Mouse (Mus musculus): ENCODE data around the gene Lmf1.

The Lmf1 gene

DNA sequence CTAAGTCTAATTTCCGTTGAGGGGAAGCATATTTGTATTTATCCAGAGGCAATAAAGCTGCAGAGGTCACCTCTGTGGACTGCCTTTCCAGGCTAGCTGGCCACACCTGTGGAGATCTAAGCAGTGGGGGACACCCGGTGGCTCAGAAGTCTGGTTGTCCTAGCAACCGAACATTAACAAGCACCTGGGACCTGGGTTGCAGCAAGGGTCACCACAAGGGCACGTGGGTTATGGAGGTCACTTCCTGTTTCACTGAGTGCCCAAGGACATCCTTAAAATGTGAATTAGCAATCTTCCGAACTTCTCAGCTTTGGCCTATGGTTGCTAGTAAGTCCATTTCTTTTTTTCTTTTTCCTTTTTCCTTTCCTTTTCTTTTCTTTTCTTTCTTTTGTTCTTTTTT lies 25.3 kb downstream of the Lmf1 start:
- no peak for DNase-seq (ENCODE audit: low spot score)

- DNase-seq (ENCODE audit: low spot score), result no peak
Observed at GRCm38 (mm10) chr17:25608137-25608785, 29.4 kb downstream of the Lmf1 start.

DNA sequence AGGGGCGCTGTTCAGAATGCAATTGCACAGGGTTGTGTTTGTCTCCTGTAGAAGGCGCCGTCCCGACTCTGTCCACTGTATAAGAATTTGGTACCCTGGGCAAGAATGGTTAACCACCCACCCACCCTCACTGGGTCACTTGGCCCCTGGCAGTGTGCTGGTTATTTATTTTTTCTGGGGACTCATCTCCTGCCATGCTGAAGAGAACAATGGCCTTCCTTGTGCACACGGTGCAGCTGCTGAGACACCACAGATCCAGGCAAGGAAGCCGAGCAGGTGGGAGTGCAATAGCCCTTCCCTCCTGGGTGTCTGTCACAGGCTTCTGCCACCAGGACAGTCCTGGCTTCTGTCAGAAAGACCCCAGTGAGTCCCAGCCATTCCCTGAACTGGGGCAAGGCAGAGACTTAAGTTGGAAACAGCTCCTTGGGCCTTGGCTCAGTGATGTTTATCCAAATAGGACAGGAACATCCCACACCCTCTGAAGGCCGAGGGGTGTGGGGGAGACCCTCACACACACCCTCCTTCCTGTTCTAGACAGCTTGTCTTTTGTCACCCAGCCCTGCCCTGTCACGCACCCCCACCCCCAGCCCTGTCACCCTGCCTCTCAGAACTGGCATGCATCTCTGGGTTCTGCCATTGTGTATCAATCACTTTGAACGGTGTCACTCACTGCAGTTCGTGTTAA lies 30.1 kb downstream of the Lmf1 start:
- no peak for DNase-seq (ENCODE audit: low spot score)

DNA sequence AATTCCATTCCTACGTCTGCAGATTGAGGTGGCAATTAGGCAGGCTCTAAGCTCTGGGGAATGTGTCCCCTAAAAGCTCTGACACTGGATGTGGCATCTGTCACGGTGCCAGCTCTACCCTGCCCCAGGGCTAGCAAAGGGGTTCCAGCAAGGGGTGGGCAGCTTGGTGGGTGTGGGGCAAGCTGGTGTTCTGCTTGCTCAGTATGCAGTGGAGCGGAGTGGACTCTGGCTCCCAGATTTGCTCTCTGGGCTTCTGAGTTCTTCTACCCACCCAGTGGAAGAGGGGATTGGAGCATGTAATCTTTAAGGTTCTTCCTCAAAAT lies 30.6 kb downstream of the Lmf1 start:
- no peak for DNase-seq (ENCODE audit: low spot score)

GRCm38 (mm10) chr17:25610151-25610550 lies 31.3 kb downstream of the Lmf1 start:
- no peak for DNase-seq (ENCODE audit: low spot score)

- no peak for DNase-seq (ENCODE audit: low spot score)
Observed at GRCm38 (mm10) chr17:25612537-25612936, 33.7 kb downstream of the Lmf1 start.

GRCm38 (mm10) chr17:25613323-25613722 lies 34.4 kb downstream of the Lmf1 start:
- DNase-seq (ENCODE audit: low spot score), result no peak

DNA sequence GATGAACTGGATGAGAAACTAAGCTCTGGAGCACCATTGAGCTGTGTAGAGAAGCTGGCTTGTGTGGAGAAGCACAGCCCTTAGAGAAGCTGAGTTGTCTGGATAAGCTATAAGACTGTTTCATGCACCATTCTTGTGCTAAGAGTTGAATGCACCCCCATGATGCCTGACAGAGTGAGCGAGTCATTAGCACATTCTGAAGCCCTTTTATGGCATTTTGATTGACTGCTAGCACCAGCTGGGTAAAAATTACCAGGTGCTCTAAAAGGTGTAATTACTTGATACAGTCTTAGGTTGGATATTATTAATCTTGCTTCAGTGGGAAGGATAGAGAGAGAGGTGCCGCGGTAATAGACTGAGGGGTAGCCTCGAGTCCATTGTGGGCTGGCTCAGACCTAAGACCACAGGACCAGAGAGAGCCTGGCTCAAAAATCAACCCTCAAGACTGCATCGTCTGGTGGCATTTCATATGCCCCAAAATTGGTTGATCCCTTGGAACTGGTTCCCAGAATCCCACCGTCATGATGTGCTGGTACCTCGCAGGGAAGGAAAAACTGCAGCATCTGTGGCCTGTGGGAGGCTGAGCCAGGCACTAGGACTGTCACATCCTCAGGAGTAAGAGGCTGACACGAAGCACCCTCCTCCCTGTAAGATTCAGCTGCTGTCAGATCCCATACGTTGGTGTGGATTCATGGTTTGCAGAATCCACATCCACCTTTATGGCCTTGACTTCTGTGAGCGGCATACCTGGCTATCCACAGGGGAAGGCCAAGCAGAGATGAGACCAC lies 36.0 kb downstream of the Lmf1 start:
- DNase-seq (ENCODE audit: low spot score), result no peak

DNA sequence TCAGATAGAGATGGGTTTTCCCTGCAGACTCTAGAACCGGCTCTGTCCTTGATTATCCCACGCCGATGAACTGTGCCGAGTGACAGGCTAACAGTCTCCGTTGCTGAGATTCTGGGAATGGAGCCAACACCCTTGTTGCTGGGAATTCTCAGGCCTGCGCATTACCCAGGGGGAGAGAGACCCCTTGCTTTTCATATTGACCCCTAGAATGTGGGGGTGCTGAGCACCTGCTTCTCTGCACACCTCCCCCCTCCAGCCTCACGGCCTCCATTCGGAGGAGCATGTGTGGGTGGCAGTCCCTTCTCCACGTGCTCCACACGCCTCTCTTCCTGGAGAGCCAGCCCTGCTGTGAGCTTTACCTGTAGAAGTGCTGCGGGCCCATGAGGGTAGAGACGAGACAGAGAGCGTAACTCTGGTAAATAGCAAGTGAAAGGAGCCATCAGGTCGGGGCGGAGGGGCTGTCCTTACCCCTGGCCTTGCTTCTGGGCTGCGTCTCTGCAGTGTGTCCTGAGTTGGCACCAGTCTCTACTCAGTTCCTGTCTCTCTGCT lies 39.7 kb downstream of the Lmf1 start:
- DNase-seq (ENCODE audit: low spot score), result no peak

GRCm38 (mm10) chr17:25623441-25623840 lies 44.6 kb downstream of the Lmf1 start:
- no peak for DNase-seq (ENCODE audit: low spot score)

- no peak for DNase-seq (ENCODE audit: low spot score)
Observed at GRCm38 (mm10) chr17:25623935-25624334, 45.0 kb downstream of the Lmf1 start.

DNA sequence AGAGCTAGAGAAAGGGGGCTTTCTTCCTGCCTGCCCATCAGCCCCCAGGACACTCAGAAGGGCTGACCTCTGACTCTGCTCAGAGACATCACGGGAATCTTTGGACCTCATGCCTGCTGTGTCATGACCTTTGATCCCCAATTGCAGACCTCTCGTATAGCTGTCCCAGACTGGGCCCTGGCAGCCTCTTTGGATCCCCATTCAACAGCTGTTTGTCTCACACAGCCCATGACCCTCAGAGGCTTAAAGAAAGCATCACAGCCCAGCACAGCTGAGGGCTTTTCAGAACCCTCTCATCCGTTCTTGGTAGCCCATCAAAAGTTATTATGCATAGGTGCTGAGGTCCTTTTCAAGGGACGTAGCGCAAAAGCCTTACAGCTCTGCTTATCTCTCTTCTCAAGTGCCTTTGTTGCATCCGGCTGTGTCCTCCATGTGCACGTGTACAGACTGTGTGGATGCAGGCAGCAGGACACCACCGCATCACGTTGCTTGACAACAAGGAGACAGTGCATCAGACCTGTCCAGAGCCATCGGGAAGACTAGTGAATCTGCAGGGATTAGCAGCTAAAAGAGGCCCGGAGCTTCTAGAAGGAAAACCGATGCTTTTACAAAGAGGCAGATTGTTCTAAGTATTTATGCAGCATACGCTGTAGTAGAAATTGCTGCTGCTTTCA lies 45.7 kb downstream of the Lmf1 start:
- DNase-seq (ENCODE audit: low spot score), result no peak

- DNase-seq (ENCODE audit: low spot score), result no peak
Observed at GRCm38 (mm10) chr17:25625282-25625681, 46.4 kb downstream of the Lmf1 start.

GRCm38 (mm10) chr17:25626196-25627043 lies 47.5 kb downstream of the Lmf1 start:
- DNase-seq (ENCODE audit: low spot score), result no peak

DNA sequence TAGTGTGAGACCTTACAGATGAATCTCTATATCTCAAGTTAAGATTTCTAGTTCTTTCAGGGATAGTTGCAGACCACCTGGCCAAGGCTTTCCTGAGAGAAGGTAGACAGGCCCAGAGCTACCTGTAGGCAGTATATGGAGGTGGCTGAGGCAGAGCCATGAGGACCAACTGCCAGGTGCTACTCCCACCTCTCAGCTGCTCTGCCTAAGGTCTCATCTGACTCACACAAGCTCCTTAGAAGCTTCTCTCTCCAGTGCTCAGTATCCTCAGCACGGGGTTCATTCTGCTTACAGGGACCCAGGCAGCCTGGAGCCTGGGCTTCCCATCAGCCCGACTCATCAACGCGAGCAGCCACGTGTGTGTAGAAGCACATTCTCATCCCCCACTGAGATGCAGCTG lies 51.4 kb downstream of the Lmf1 start:
- no peak for DNase-seq (ENCODE audit: low spot score)

DNA sequence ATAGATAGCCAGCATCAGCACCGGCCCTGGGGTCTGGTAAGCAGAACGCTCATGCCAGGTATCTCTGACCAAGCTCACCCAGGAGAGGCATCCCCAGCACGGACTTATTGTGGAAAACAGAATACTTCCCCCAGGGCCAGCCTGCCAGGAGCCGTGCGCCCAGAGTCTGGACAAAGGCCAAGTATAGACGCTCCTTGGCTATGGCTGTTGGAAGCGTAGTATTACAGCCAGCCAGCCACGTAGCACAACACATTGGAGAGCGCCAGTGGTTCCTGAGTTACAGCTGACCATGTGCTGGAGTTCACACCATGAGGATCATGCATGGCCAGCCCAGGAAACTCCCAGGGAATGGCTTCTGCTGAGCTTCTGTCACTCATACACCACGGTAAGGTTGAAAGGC lies 55.2 kb downstream of the Lmf1 start:
- no peak for DNase-seq (ENCODE audit: low spot score)

GRCm38 (mm10) chr17:25635387-25635786 lies 56.5 kb downstream of the Lmf1 start:
- no peak for DNase-seq (ENCODE audit: low spot score)

DNA sequence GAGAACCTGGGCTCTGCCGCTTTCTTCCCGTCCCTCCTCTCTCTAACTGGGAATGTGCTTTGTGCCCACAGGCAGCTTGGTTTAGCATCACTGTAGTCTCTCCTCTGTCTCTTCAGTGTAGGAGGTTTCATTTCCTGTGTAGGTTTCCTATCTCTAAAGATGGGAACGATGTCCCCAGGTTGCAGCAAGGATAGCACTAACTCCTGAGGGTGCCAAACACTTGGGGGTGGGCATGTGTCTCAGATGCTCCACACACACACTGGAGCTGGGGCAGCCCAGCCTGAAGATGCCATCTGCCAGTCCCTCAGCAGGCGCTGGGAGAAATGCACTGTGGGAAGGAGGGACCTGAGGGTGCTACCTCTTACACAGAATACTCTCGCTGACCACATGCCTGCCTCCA lies 56.9 kb downstream of the Lmf1 start:
- no peak for DNase-seq (ENCODE audit: low spot score)

DNA sequence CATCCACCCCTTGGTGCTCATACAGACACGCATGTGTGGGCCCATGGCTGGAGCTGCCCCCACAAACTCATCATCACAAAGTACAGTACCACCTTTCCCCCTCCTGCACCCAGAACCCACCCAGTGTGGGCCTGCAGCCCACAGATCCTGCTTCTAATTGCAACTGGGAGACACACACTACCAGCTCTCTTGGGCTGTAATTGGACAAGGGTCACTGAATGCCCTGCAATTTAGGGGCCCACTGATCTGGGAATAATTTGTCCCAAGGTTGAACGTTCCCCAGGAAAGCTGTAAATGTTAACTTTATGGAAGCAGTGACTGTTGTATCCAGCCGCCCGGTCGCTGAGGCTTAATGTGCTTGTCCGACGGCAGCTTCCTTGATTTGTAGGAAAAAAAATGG lies 59.1 kb downstream of the Lmf1 start:
- no peak for DNase-seq (ENCODE audit: low spot score)

DNA sequence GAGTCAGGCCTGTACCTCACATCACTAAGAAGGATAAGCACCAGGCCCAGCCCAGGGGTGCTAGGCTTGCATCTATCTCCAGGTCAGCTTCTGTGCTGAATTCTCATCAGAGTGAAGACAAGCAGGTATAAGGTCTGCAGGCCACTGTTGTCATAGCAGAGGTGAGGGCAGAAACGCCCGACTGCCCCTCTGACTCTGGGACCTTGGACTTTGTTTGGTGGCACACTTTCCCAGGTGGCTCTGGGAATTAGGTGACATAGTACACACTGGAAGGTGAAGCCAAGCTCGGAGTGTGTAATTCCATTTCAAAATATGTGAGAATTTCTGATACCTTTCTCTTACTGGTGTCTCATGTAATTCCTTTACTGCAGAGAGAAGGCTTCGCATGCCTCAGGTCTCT lies 59.6 kb downstream of the Lmf1 start:
- DNase-seq (ENCODE audit: low spot score), result no peak

GRCm38 (mm10) chr17:25640956-25641355 lies 62.1 kb downstream of the Lmf1 start:
- no peak for DNase-seq (ENCODE audit: low spot score)

DNA sequence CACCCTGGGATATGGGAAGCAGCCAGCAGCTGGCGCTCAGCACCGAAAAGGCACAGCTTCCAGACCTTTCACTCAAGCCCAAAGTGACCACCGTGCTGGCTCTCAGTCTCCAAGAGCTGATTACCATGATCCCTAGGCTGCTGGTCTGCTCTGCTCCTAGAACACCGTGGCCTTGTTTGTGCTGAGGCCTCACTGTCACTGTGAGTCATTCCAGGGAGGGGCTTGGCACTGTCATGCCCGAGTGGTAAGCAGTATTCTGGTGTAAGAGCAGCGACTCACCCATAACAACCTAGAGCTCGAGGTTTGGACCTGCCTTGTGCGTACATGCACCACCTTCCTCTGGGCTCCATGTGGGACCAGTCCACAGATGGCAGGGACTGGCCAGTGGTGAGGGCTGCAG lies 63.1 kb downstream of the Lmf1 start:
- DNase-seq (ENCODE audit: low spot score), result no peak

Measured in spleen, adult 12 weeks (tissue).